Mouse (Mus musculus) hindbrain, postnatal 0 days (tissue): Measurements from ENCODE around the gene Cnst. TPM values are rescaled to one million over a fixed set of nuclear protein-coding genes. Genes with fewer than 3 reads are reported as not detected.
"Not testable (repeated sequence)": the region's sequence is repeated elsewhere in the genome, so short reads cannot be mapped to it uniquely, and the experiment has no call there.

Experiments
- ATAC-seq: fragments of 200-750 bp; cut with Nextera tagmentation; 2 replicates; pipeline ENCODE4 v1.8.0; 2017; ENCODE audit warnings: mild to moderate bottlenecking, moderate TSS enrichment, moderate library complexity
- DNase-seq: peaks from one replicate; pipeline ENCODE4 v3.0.0-alpha.2; 2015; ENCODE audit warnings: low spot score
- H3K27ac ChIP-seq: fragments of 300-500 bp; sonication (generic); 2 replicates; pipeline ENCODE4 v1.5.1; 2014; ENCODE audit warnings: mild to moderate bottlenecking
- H3K27me3 ChIP-seq: fragments of 300-500 bp; sonication (generic); 2 replicates; pipeline ENCODE4 v1.6.1; 2014; ENCODE audit warnings: low read length, mixed read lengths; ENCODE audit not compliant: insufficient read depth
- H3K36me3 ChIP-seq: fragments of 300-500 bp; sonication (generic); 2 replicates; pipeline ENCODE4 v1.6.1; 2014; ENCODE audit warnings: low read length, mixed read lengths; ENCODE audit not compliant: insufficient read depth
- H3K4me1 ChIP-seq: fragments of 300-500 bp; sonication (generic); 2 replicates; pipeline ENCODE4 v1.6.1; 2014; ENCODE audit warnings: antibody characterized with exemption, low read length, mixed read lengths; ENCODE audit not compliant: insufficient read depth
- H3K4me2 ChIP-seq: fragments of 300-500 bp; sonication (generic); 2 replicates; pipeline ENCODE4 v1.6.1; 2014; ENCODE audit warnings: low read depth, mild to moderate bottlenecking, low read length, moderate library complexity, mixed read lengths
- H3K4me3 ChIP-seq: fragments of 300-500 bp; sonication (generic); 2 replicates; pipeline ENCODE4 v1.5.1; 2014; ENCODE audit warnings: low read length
- H3K9ac ChIP-seq: fragments of 300-500 bp; sonication (generic); replicated peaks from 2 replicates; pipeline ENCODE4 v1.6.1; 2014; ENCODE audit warnings: mild to moderate bottlenecking, low read length, moderate library complexity, mixed read lengths
- H3K9me3 ChIP-seq: fragments of 300-500 bp; sonication (generic); 2 replicates; pipeline ENCODE4 v1.6.1; 2016; ENCODE audit warnings: low read length, mixed read lengths
- CTCF ChIP-seq: IDR thresholded peaks from 2 replicates; pipeline ENCODE4 v1.5.1; 2016; ENCODE audit warnings: antibody characterized with exemption, control low read depth, low read depth
- WGBS: fragments of 180-500 bp; shearing (Covaris S2); extraction: QIAGEN DNeasy Blood & Tissue Kit; methylation state at CpG from one replicate; pipeline ENCODE4 v1.1.7; 2014; 5-methylcytosine and 5-hydroxymethylcytosine counted together
- polyA plus RNA-seq: library from polyadenylated mRNA; unstranded; fragments of >200 nt; fragmentation: Nextera tagmentation; extraction: Ambion mirVana; gene quantifications from 2 replicates; pipeline ENCODE4 v1.2.1, GENCODE M21; 2015
- total RNA-seq: library from RNA; depleted of rRNA; stranded (reverse); fragments of >200 nt; gene quantifications from 2 replicates; pipeline ENCODE4 v1.2.3, GENCODE M21; 2014; rRNA removed

Cnst gene
- total RNA-seq (30.2 and 32.1 TPM in 2 replicates), polyA plus RNA-seq (16.2 and 16.3 TPM in 2 replicates)

- Histone ChIP-seq H3K4me2 (peak within 1 kb of the TSS; percentile 63), H3K4me1 (peaks cover 18% of the 10 kb centered on the region), H3K4me3 (peak within 1 kb of the TSS; percentile 85), H3K27ac (peak within 1 kb of the TSS; percentile 92), H3K9ac (peak within 1 kb of the TSS; percentile 75)
- not testable (repeated sequence) for H3K27me3 ChIP-seq, H3K9me3 ChIP-seq, H3K36me3 ChIP-seq
- WGBS: under 1% methylated on average over 69 of the region's 69 CpGs
- peak; percentile 100 for ATAC-seq
- peak; percentile 99 for DNase-seq
Measured at GRCm38 (mm10) chr1:179545768-179546550, at the start of gene Cnst, which contains the start of gene Tfb2m. TSS of gene Cnst (plus strand) at chr1:179546370. TSS of gene Tfb2m (minus strand) at chr1:179546267.

- DNase-seq: no peak
- no peaks in the 10 kb centered on the region for H3K9me3 ChIP-seq
- TF ChIP-seq CTCF: no peak
- no peak overlapping the region for H3K4me2 ChIP-seq
- no peak overlapping the region for H3K27ac ChIP-seq
- H3K36me3 ChIP-seq: no peaks in the 10 kb centered on the region
- no peak overlapping the region for H3K9ac ChIP-seq
- H3K27me3 ChIP-seq: no peaks in the 10 kb centered on the region
- 80% methylated on average over 3 of the region's 3 CpGs for WGBS
- H3K4me3 ChIP-seq: no peak overlapping the region
- no peak for ATAC-seq
- H3K4me1 ChIP-seq: no peaks in the 10 kb centered on the region
Measured at GRCm38 (mm10) chr1:179499257-179499656, 46.9 kb upstream of the Cnst start.

GRCm38 (mm10) chr1:179502565-179502964 lies 43.6 kb upstream of the Cnst start:
- Histone ChIP-seq H3K4me1 (no peaks in the 10 kb centered on the region), H3K27ac (no peak overlapping the region), H3K4me3 (no peak overlapping the region), H3K9ac (no peak overlapping the region), H3K36me3 (no peaks in the 10 kb centered on the region), H3K27me3 (no peaks in the 10 kb centered on the region), H3K4me2 (no peak overlapping the region), H3K9me3 (no peaks in the 10 kb centered on the region)
- 18% methylated on average over 3 of the region's 3 CpGs for WGBS
- peak; percentile 75 for DNase-seq
- no peak for ATAC-seq
- peak; percentile 84 for TF ChIP-seq CTCF

- no peaks in the 10 kb centered on the region for H3K4me1 ChIP-seq
- H3K27ac ChIP-seq: no peak overlapping the region
- no peak overlapping the region for H3K4me2 ChIP-seq
- H3K27me3 ChIP-seq: no peaks in the 10 kb centered on the region
- no peaks in the 10 kb centered on the region for H3K36me3 ChIP-seq
- H3K4me3 ChIP-seq: no peak overlapping the region
- 66% methylated on average over 9 of the region's 9 CpGs for WGBS
- peak; percentile 65 for TF ChIP-seq CTCF
- no peaks in the 10 kb centered on the region for H3K9me3 ChIP-seq
- ATAC-seq (no peak), DNase-seq (peak; percentile 65)
- no peak overlapping the region for H3K9ac ChIP-seq
Measured at GRCm38 (mm10) chr1:179506530-179507315, 39.4 kb upstream of the Cnst start.

- Histone ChIP-seq H3K9me3 (no peaks in the 10 kb centered on the region), H3K4me1 (no peaks in the 10 kb centered on the region), H3K9ac (no peak overlapping the region), H3K4me2 (no peak overlapping the region), H3K27me3 (no peaks in the 10 kb centered on the region), H3K4me3 (no peak overlapping the region), H3K36me3 (no peaks in the 10 kb centered on the region), H3K27ac (no peak overlapping the region)
- DNase-seq (no peak), ATAC-seq (no peak)
- 86% methylated on average over 13 of the region's 13 CpGs for WGBS
- TF ChIP-seq CTCF: no peak
Measured at GRCm38 (mm10) chr1:179510546-179511340, 35.4 kb upstream of the Cnst start.

- Histone ChIP-seq H3K36me3 (no peaks in the 10 kb centered on the region), H3K27me3 (no peaks in the 10 kb centered on the region), H3K27ac (no peak overlapping the region), H3K9ac (no peak overlapping the region), H3K9me3 (no peaks in the 10 kb centered on the region), H3K4me1 (peaks cover 6% of the 10 kb centered on the region), H3K4me2 (no peak overlapping the region), H3K4me3 (no peak overlapping the region)
- TF ChIP-seq CTCF: no peak
- ATAC-seq (no peak), DNase-seq (no peak)
- WGBS: 83% methylated on average over 7 of the region's 7 CpGs
Measured at GRCm38 (mm10) chr1:179511895-179512294, 34.3 kb upstream of the Cnst start.
